ENCODE assay signal across 10 mouse cellular contexts in genomic region chr10:60830000-60830399, GRCm38 (mm10). TPM values are rescaled to one million over a fixed set of nuclear protein-coding genes. Genes with fewer than 3 reads are reported as not detected.
A peak's percentile ranks its signal among the peaks of the same experiment; 100 is the strongest.
DNase-seq lines count a peak whose midpoint lies in the region; ATAC-seq lines count a peak whose summit lies in the region.
"Had no signal": no experiment of that assay in that cellular context is flagged by ENCODE, and none has a peak within 500 bp of the region (broad histone marks: within the 10 kb centered on the region; RNA-seq: fewer than 3 reads in every experiment).

No protein-coding gene starts in this region.

- peak overlapping the region; percentile 92 for H3K9ac ChIP-seq in heart, embryonic 12.5 days
- peak overlapping the region; percentile 4; the same call in 1 of the 2 replicates for H3K9ac ChIP-seq in hindbrain, embryonic 11.5 days (ENCODE audit: low read depth, low read length)
- H3K9ac ChIP-seq in midbrain, embryonic 13.5 days (replicated peaks), result peak overlapping the region; percentile 76; the same call in 1 of the 2 replicates

- H3K4me2 ChIP-seq in heart, embryonic 12.5 days, result peak overlapping the region; percentile 84
- peak overlapping the region; percentile 98 for H3K4me2 ChIP-seq in hindbrain, embryonic 11.5 days (replicated peaks; ENCODE audit: low read depth, low read length)
- H3K4me2 ChIP-seq in midbrain, embryonic 13.5 days (replicated peaks), result peak overlapping the region; percentile 78

- H3K27me3 ChIP-seq in heart, embryonic 12.5 days (replicated peaks), result no peaks in the 10 kb centered on the region
- peaks cover 81% of the 10 kb centered on the region for H3K27me3 ChIP-seq in hindbrain, embryonic 11.5 days (ENCODE audit: control insufficient read depth, insufficient read depth, low read length)
- peaks cover 89% of the 10 kb centered on the region for H3K27me3 ChIP-seq in midbrain, embryonic 13.5 days

- DNase-seq in heart, adult 9 months (ENCODE audit: low spot score in 2 of 2), result no peak
- DNase-seq in cerebellum, adult 9-11 months, result peak; percentile 54
- peak; percentile 34 for DNase-seq in hindbrain, embryonic 11.5 days (ENCODE audit: low spot score)
- no peak for DNase-seq in urinary bladder, postnatal 14 days (ENCODE audit: low spot score)
- DNase-seq in c-Kit-positive CD71-positive TER-119-positive erythroid progenitor cells, embryonic 14.5 days (ENCODE audit: low spot score), result no peak
- no peak for DNase-seq in MN1 (ENCODE audit: low spot score)
- DNase-seq: right cerebral cortex, postnatal 14 days had no signal

- peak overlapping the region; percentile 91 for H3K27ac ChIP-seq in heart, embryonic 12.5 days (ENCODE audit: poor library complexity, severe bottlenecking)
- no peak overlapping the region for H3K27ac ChIP-seq in hindbrain, embryonic 11.5 days (ENCODE audit: low read depth, low read length)
- H3K27ac ChIP-seq in midbrain, embryonic 13.5 days, result no peak overlapping the region

- no peaks in the 10 kb centered on the region for H3K9me3 ChIP-seq in heart, embryonic 12.5 days (replicated peaks)
- no peaks in the 10 kb centered on the region for H3K9me3 ChIP-seq in hindbrain, embryonic 11.5 days (ENCODE audit: control insufficient read depth, low read length)
- H3K9me3 ChIP-seq in midbrain, embryonic 13.5 days, result no peaks in the 10 kb centered on the region

- H3K4me1 ChIP-seq in heart, embryonic 12.5 days (replicated peaks), result peaks cover 52% of the 10 kb centered on the region
- peaks cover 10% of the 10 kb centered on the region for H3K4me1 ChIP-seq in hindbrain, embryonic 11.5 days (replicated peaks; ENCODE audit: control insufficient read depth, insufficient read depth, low read length)
- H3K4me1 ChIP-seq in midbrain, embryonic 13.5 days (replicated peaks), result peaks cover 66% of the 10 kb centered on the region

- H3K4me3 ChIP-seq in heart, embryonic 12.5 days, result peak overlapping the region; percentile 70
- H3K4me3 ChIP-seq in hindbrain, embryonic 11.5 days (ENCODE audit: low read depth, low read length), result peak overlapping the region; percentile 62
- H3K4me3 ChIP-seq in midbrain, embryonic 13.5 days (replicated peaks), result peak overlapping the region; percentile 54

- WGBS in heart, embryonic 12.5 days, result 1% methylated on average over 11 of the region's 11 CpGs
- WGBS in hindbrain, embryonic 11.5 days, result 2% methylated on average over 11 of the region's 11 CpGs
- WGBS in midbrain, embryonic 13.5 days, result under 1% methylated on average over 11 of the region's 11 CpGs

- no peaks in the 10 kb centered on the region for H3K36me3 ChIP-seq in heart, embryonic 12.5 days
- no peaks in the 10 kb centered on the region for H3K36me3 ChIP-seq in hindbrain, embryonic 11.5 days (ENCODE audit: control insufficient read depth, insufficient read depth, low read length)
- H3K36me3 ChIP-seq in midbrain, embryonic 13.5 days, result no peaks in the 10 kb centered on the region
- H3K36me3 ChIP-seq: G1E had no signal

- ATAC-seq in heart, embryonic 12.5 days (ENCODE audit: insufficient number of reproducible peaks, low FRiP score), result no peak
- ATAC-seq in hindbrain, embryonic 11.5 days (ENCODE audit: low FRiP score), result no peak
- ATAC-seq in midbrain, embryonic 13.5 days, result no peak

RNA-seq across cellular contexts. Expression of gene Unc5b, which starts 1.4 kb away (rescaled TPM):
- polyA plus RNA-seq in heart, embryonic 12.5 days (2016; fragmentation: Nextera tagmentation; extraction: Ambion mirVana), result 18.4 and 18.7 TPM in 2 replicates
- 2.3 TPM in 2 replicates for polyA plus RNA-seq in hindbrain, embryonic 11.5 days (2014; fragmentation: Nextera tagmentation; extraction: Ambion mirVana)
- 3.1 and 4.0 TPM in 2 replicates for polyA plus RNA-seq in midbrain, embryonic 13.5 days (2015; fragmentation: Nextera tagmentation; extraction: Ambion mirVana)
- polyA plus RNA-seq: G1E had no signal

Comparison
In these comparisons a context has a peak if more than half of its experiments do, and no peak if none do; other contexts are left out.
1. H3K9ac ChIP-seq: peak in every context shown above with its lines; median percentile 92 in heart, embryonic 12.5 days; 76 in midbrain, embryonic 13.5 days; 4 in hindbrain, embryonic 11.5 days.
2. DNase-seq: peak in cerebellum, adult 9-11 months (single experiment) and hindbrain, embryonic 11.5 days (single experiment); none in heart, adult 9 months (0 of 2), urinary bladder, postnatal 14 days (single experiment), c-Kit-positive CD71-positive TER-119-positive erythroid progenitor cells, embryonic 14.5 days (single experiment) and MN1 (single experiment).
3. Peak in every context shown above with its lines, with median percentiles within 50 percentile points of each other: H3K4me2 ChIP-seq and H3K4me3 ChIP-seq.